ENCODE assay signal across 13 mouse cellular contexts in genomic region chr14:106365624-106366118, GRCm38 (mm10).
A peak's percentile ranks its signal among the peaks of the same experiment; 100 is the strongest.
DNase-seq lines count a peak whose midpoint lies in the region; ATAC-seq and TF ChIP-seq lines count a peak whose summit lies in the region.
"Had no signal": no experiment of that assay in that cellular context is flagged by ENCODE, and none has a peak within 500 bp of the region (broad histone marks: within the 10 kb centered on the region; RNA-seq: fewer than 3 reads in every experiment).

No protein-coding gene starts in this region.

- no peak for ATAC-seq in heart, embryonic 11.5 days (replicated peaks; ENCODE audit: insufficient number of reproducible peaks, low FRiP score, low TSS enrichment)
- ATAC-seq in liver, postnatal 0 days, result no peak
- no peak; the same call in 1 of the 2 replicates for ATAC-seq in embryonic facial prominence, embryonic 14.5 days (ENCODE audit: low read depth)
- ATAC-seq in limb, embryonic 15.5 days (ENCODE audit: insufficient number of reproducible peaks, low FRiP score, low TSS enrichment, low read depth), result peak; percentile 30; the same call in 1 of the 2 replicates

- no peaks in the 10 kb centered on the region for H3K79me2 ChIP-seq in liver, adult 2 months (ENCODE audit: control insufficient read depth, insufficient read depth, low read length)

- H3K4me1 ChIP-seq in heart, embryonic 11.5 days (ENCODE audit: control insufficient read depth, insufficient read depth, low read length), result no peaks in the 10 kb centered on the region
- no peaks in the 10 kb centered on the region for H3K4me1 ChIP-seq in liver, adult 2 months (ENCODE audit: control insufficient read depth, insufficient read depth, low read length)
- H3K4me1 ChIP-seq in liver, postnatal 0 days (ENCODE audit: insufficient read depth), result no peaks in the 10 kb centered on the region
- peaks cover 11% of the 10 kb centered on the region; the same call in 1 of the 2 replicates for H3K4me1 ChIP-seq in embryonic facial prominence, embryonic 14.5 days (ENCODE audit: control insufficient read depth, insufficient read depth, low read length)
- H3K4me1 ChIP-seq in limb, embryonic 15.5 days, result no peaks in the 10 kb centered on the region
- H3K4me1 ChIP-seq: forebrain, embryonic 12.5 days; hindbrain, embryonic 12.5 days; midbrain, embryonic 10.5 days; stomach, embryonic 15.5 days had no signal

- no peak overlapping the region for H3K4me3 ChIP-seq in heart, embryonic 11.5 days (ENCODE audit: low read depth, low read length)
- H3K4me3 ChIP-seq in liver, adult 2 months (ENCODE audit: insufficient read depth, low read depth, low read length), result no peak overlapping the region
- H3K4me3 ChIP-seq in liver, postnatal 0 days (ENCODE audit: low read depth, low read length), result no peak overlapping the region
- H3K4me3 ChIP-seq in embryonic facial prominence, embryonic 14.5 days (ENCODE audit: low read depth, low read length), result no peak overlapping the region
- H3K4me3 ChIP-seq in limb, embryonic 15.5 days, result no peak overlapping the region
- H3K4me3 ChIP-seq: forebrain, embryonic 12.5 days; hindbrain, embryonic 12.5 days; midbrain, embryonic 10.5 days; stomach, embryonic 15.5 days had no signal

- TF ChIP-seq POLR2A in liver, adult 2 months (IDR thresholded peaks at IDR 0.05; ENCODE audit: extremely low read depth, insufficient read depth, low read length), result no peak

- no peak overlapping the region for H3K4me2 ChIP-seq in heart, embryonic 11.5 days
- H3K4me2 ChIP-seq in liver, postnatal 0 days (ENCODE audit: low read depth, low read length), result no peak overlapping the region
- no peak overlapping the region for H3K4me2 ChIP-seq in embryonic facial prominence, embryonic 14.5 days (ENCODE audit: low read depth, low read length)
- no peak overlapping the region for H3K4me2 ChIP-seq in limb, embryonic 15.5 days
- H3K4me2 ChIP-seq: forebrain, embryonic 12.5 days; hindbrain, embryonic 12.5 days; stomach, embryonic 15.5 days had no signal

- no peak for TF ChIP-seq EP300 in liver, postnatal 0 days (IDR thresholded peaks at IDR 0.05; ENCODE audit: low read depth)

- WGBS in heart, embryonic 11.5 days (ENCODE audit: insufficient replicate concordance), result 66% methylated on average over 3 of the region's 3 CpGs
- WGBS in liver, adult 2 months, result 76% methylated on average over 3 of the region's 3 CpGs
- WGBS in liver, postnatal 0 days (ENCODE audit: insufficient replicate concordance), result 75% methylated on average over 3 of the region's 3 CpGs
- 24% methylated on average over 3 of the region's 3 CpGs for WGBS in embryonic facial prominence, embryonic 14.5 days
- WGBS in limb, embryonic 15.5 days, result 22% methylated on average over 3 of the region's 3 CpGs

- TF ChIP-seq CTCF in liver, adult 2 months (IDR thresholded peaks at IDR 0.05; ENCODE audit: low read depth, low read length), result no peak
- no peak for TF ChIP-seq CTCF in liver, postnatal 0 days (IDR thresholded peaks at IDR 0.05; ENCODE audit: low read depth)

- no peak overlapping the region for H3K27ac ChIP-seq in heart, embryonic 11.5 days (ENCODE audit: low read depth, low read length)
- H3K27ac ChIP-seq in liver, adult 2 months (replicated peaks; ENCODE audit: insufficient read depth, low read depth, low read length), result no peak overlapping the region
- no peak overlapping the region for H3K27ac ChIP-seq in liver, postnatal 0 days (ENCODE audit: low read depth)
- H3K27ac ChIP-seq in embryonic facial prominence, embryonic 14.5 days (replicated peaks; ENCODE audit: low read depth, low read length), result no peak overlapping the region; the same call in 1 of the 2 replicates
- H3K27ac ChIP-seq in limb, embryonic 15.5 days, result no peak overlapping the region
- H3K27ac ChIP-seq: forebrain, embryonic 12.5 days; hindbrain, embryonic 12.5 days; midbrain, embryonic 10.5 days had no signal

- peak; percentile 15 to 36 for DNase-seq in heart, adult 18-20 months
- peak; percentile 28 for DNase-seq in liver, adult 2 months (ENCODE audit: extremely low read depth, low read depth, low spot score)
- no peak for DNase-seq in liver, postnatal 0 days
- peak; percentile 59 for DNase-seq in embryonic facial prominence, embryonic 14.5 days (ENCODE audit: low spot score)
- DNase-seq in retina, postnatal 1 day, result no peak
- DNase-seq in Muller cell, postnatal 12 days (ENCODE audit: inconsistent ontology term), result no peak
- DNase-seq: cerebellum, adult 18-20 months had no signal

- H3K27me3 ChIP-seq in heart, embryonic 11.5 days (ENCODE audit: control insufficient read depth, insufficient read depth, low read length), result no peaks in the 10 kb centered on the region
- no peaks in the 10 kb centered on the region for H3K27me3 ChIP-seq in liver, adult 2 months (ENCODE audit: control insufficient read depth, insufficient read depth, low read length)
- no peaks in the 10 kb centered on the region for H3K27me3 ChIP-seq in liver, postnatal 0 days (ENCODE audit: insufficient read depth, low read length)
- no peaks in the 10 kb centered on the region for H3K27me3 ChIP-seq in embryonic facial prominence, embryonic 14.5 days (replicated peaks; ENCODE audit: control insufficient read depth, insufficient read depth, low read length)
- no peaks in the 10 kb centered on the region for H3K27me3 ChIP-seq in limb, embryonic 15.5 days
- H3K27me3 ChIP-seq: forebrain, embryonic 12.5 days; hindbrain, embryonic 12.5 days; stomach, embryonic 15.5 days had no signal

- no peaks in the 10 kb centered on the region for H3K9me3 ChIP-seq in heart, embryonic 11.5 days (replicated peaks; ENCODE audit: control insufficient read depth, low read length)
- no peaks in the 10 kb centered on the region for H3K9me3 ChIP-seq in liver, postnatal 0 days (ENCODE audit: low read length)
- no peaks in the 10 kb centered on the region for H3K9me3 ChIP-seq in embryonic facial prominence, embryonic 14.5 days (ENCODE audit: control insufficient read depth, low read length)
- H3K9me3 ChIP-seq in limb, embryonic 15.5 days, result no peaks in the 10 kb centered on the region
- H3K9me3 ChIP-seq: forebrain, embryonic 12.5 days; hindbrain, embryonic 12.5 days; midbrain, embryonic 10.5 days; stomach, embryonic 15.5 days had no signal

- H3K36me3 ChIP-seq in heart, embryonic 11.5 days (ENCODE audit: control insufficient read depth, insufficient read depth, low read length), result no peaks in the 10 kb centered on the region
- H3K36me3 ChIP-seq in liver, adult 2 months (ENCODE audit: control insufficient read depth, insufficient read depth, low read length), result no peaks in the 10 kb centered on the region
- no peaks in the 10 kb centered on the region for H3K36me3 ChIP-seq in liver, postnatal 0 days (replicated peaks; ENCODE audit: insufficient read depth, low read length)
- no peaks in the 10 kb centered on the region for H3K36me3 ChIP-seq in embryonic facial prominence, embryonic 14.5 days (ENCODE audit: control insufficient read depth, insufficient read depth, low read length)
- no peaks in the 10 kb centered on the region for H3K36me3 ChIP-seq in limb, embryonic 15.5 days
- H3K36me3 ChIP-seq: forebrain, embryonic 12.5 days; hindbrain, embryonic 12.5 days; midbrain, embryonic 10.5 days; stomach, embryonic 15.5 days had no signal

- H3K9ac ChIP-seq in heart, embryonic 11.5 days (ENCODE audit: low read depth, low read length), result no peak overlapping the region
- H3K9ac ChIP-seq in liver, adult 2 months (ENCODE audit: low read depth, low read length), result no peak overlapping the region
- no peak overlapping the region for H3K9ac ChIP-seq in liver, postnatal 0 days (replicated peaks)
- H3K9ac ChIP-seq in embryonic facial prominence, embryonic 14.5 days (ENCODE audit: low read depth, low read length), result no peak overlapping the region
- no peak overlapping the region for H3K9ac ChIP-seq in limb, embryonic 15.5 days
- H3K9ac ChIP-seq: forebrain, embryonic 12.5 days; hindbrain, embryonic 12.5 days; stomach, embryonic 15.5 days had no signal

Comparison
In these comparisons a context has a peak if more than half of its experiments do, and no peak if none do; other contexts are left out.
1. DNase-seq: peak in heart, adult 18-20 months (2 of 2), liver, adult 2 months (single experiment) and embryonic facial prominence, embryonic 14.5 days (single experiment); none in liver, postnatal 0 days (single experiment), retina, postnatal 1 day (single experiment) and Muller cell, postnatal 12 days (single experiment).